Mouse (Mus musculus) E14TG2a.4 (cell line): ENCODE measurements at regions not wholly inside any gene's neighbourhood (a gene's known extent, or its start where the extent isn't known, plus 50 kb on each side); places are given as distances from the start of the nearest gene placed in this dataset.

Experiments used
- H3K27me3 ChIP-seq: 2 replicates; pipeline ENCODE4 v1.6.1; 2014; ENCODE audit warnings: low read length, control low read depth; ENCODE audit not compliant: insufficient read depth
- H3K36me3 ChIP-seq: 2 replicates; pipeline ENCODE4 v1.6.1; 2014; ENCODE audit warnings: low read length, control low read depth; ENCODE audit not compliant: insufficient read depth
- H3K4me1 ChIP-seq: replicated peaks from 2 replicates; pipeline ENCODE4 v1.6.1; 2014; ENCODE audit warnings: low read depth, low read length, control low read depth
- H3K4me3 ChIP-seq: replicated peaks from 2 replicates; pipeline ENCODE4 v1.5.1; 2014; ENCODE audit warnings: mild to moderate bottlenecking, low read length
- H3K9me3 ChIP-seq: 2 replicates; pipeline ENCODE4 v1.6.1; 2014; ENCODE audit warnings: low read length, control low read depth
- CTCF ChIP-seq: conservative IDR thresholded peaks from 2 replicates; pipeline ENCODE4 v1.5.1; 2014; ENCODE audit warnings: low read length
- NANOG ChIP-seq: IDR thresholded peaks from 2 replicates; pipeline ENCODE4 v1.6.1; 2014; ENCODE audit warnings: borderline replicate concordance, low read length, mixed read lengths
- POU5F1 ChIP-seq: IDR thresholded peaks from 2 replicates; pipeline ENCODE4 v1.6.1; 2014; ENCODE audit warnings: low read length, borderline replicate concordance

DNA sequence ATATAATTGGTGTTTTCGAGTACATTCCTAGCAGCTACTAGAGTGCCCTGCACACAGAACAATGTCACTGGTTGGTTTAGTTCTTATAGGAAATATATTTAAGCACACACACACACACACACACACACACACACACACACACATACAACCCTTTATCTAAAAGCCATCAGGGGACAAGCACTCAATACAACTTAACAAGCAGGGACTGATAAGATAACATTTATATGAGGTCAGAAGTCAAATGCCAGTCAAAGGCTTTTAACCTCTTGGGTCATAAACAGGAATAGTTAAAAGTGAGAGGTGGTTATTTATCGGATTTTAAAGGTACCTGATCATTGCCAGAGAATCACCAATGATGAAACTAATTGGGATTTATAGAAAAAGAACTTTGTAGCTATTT is 158.7 kb upstream of the Tmem161b start:
- Histone ChIP-seq H3K27me3 (no peaks in the 10 kb centered on the region), H3K36me3 (no peaks in the 10 kb centered on the region), H3K9me3 (no peaks in the 10 kb centered on the region), H3K4me1 (peaks cover 12% of the 10 kb centered on the region), H3K4me3 (no peak overlapping the region)
- TF ChIP-seq NANOG (no peak), CTCF (no peak), POU5F1 (no peak)

DNA sequence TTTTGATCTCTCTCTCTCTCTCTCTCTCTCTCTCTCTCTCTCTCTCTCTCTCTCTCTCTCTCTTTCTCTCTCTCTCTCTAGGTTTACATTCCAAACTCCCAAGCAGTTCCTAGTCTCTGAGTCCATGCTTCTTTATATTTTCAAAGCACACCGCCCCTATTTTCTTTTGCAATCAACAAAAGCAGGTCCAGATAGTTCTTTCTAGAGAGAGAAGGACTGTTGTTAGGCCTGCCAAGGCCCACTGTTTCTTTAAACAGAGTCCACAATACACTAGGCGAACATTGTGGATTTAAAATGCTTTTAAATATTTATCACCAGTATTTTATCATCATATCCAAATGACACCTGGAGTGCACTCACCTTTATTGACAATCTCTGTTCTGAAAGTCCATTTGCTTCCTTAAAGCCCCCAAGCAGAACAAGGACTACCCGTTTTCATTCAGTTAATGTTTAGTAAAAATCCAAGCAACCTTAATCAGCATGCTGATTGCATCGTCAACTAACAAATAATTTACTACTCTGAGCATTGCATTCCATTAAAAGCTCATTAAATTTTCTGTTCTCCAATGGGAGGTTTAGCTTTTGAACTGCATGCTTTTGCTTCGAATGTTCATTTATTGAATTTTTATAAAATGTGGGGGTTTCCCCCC is 157.7 kb upstream of the Tmem161b start:
- no peaks in the 10 kb centered on the region for H3K27me3 ChIP-seq
- H3K4me3 ChIP-seq: no peak overlapping the region
- H3K4me1 ChIP-seq: peaks cover 6% of the 10 kb centered on the region
- no peaks in the 10 kb centered on the region for H3K36me3 ChIP-seq
- no peaks in the 10 kb centered on the region for H3K9me3 ChIP-seq
- TF ChIP-seq NANOG (no peak), POU5F1 (no peak), CTCF (no peak)

GRCm38 (mm10) chr13:84065256-84065898 is 156.7 kb upstream of the Tmem161b start:
- no peaks in the 10 kb centered on the region for H3K9me3 ChIP-seq
- TF ChIP-seq POU5F1: no peak
- no peak for TF ChIP-seq CTCF
- no peak for TF ChIP-seq NANOG
- H3K4me1 ChIP-seq: 0 out of 2 replicates have a peak, but pooled peaks cover 2% of the 10 kb centered on the region

GRCm38 (mm10) chr13:84066211-84066959 is 155.7 kb upstream of the Tmem161b start:
- 0 out of 2 replicates have a peak, but pooled peaks cover 2% of the 10 kb centered on the region for H3K4me1 ChIP-seq
- no peaks in the 10 kb centered on the region for H3K27me3 ChIP-seq
- TF ChIP-seq CTCF: no peak
- no peak for TF ChIP-seq NANOG
- TF ChIP-seq POU5F1: no peak
- H3K36me3 ChIP-seq: no peaks in the 10 kb centered on the region
- no peaks in the 10 kb centered on the region for H3K9me3 ChIP-seq
- no peak overlapping the region for H3K4me3 ChIP-seq

More at GRCm38 (mm10) chr13:84065256-84065898, 156.7 kb upstream of the Tmem161b start:
- Histone ChIP-seq H3K4me3 (no peak overlapping the region), H3K36me3 (no peaks in the 10 kb centered on the region), H3K27me3 (no peaks in the 10 kb centered on the region)

- Histone ChIP-seq H3K9me3 (no peaks in the 10 kb centered on the region), H3K36me3 (no peaks in the 10 kb centered on the region), H3K4me3 (no peak overlapping the region), H3K4me1 (0 out of 2 replicates have a peak, but pooled peaks cover 2% of the 10 kb centered on the region), H3K27me3 (no peaks in the 10 kb centered on the region)
- TF ChIP-seq NANOG (no peak), POU5F1 (no peak), CTCF (no peak)
Measured at GRCm38 (mm10) chr13:84066960-84067665, 155.0 kb upstream of the Tmem161b start.

- Histone ChIP-seq H3K9me3 (no peaks in the 10 kb centered on the region), H3K4me3 (no peak overlapping the region), H3K27me3 (no peaks in the 10 kb centered on the region), H3K36me3 (no peaks in the 10 kb centered on the region), H3K4me1 (0 out of 2 replicates have a peak, but pooled peaks cover 2% of the 10 kb centered on the region)
- TF ChIP-seq CTCF: no peak
- TF ChIP-seq POU5F1: no peak
- no peak for TF ChIP-seq NANOG
Measured at GRCm38 (mm10) chr13:84068365-84068764, 153.7 kb upstream of the Tmem161b start.
